Mouse (Mus musculus) lung, postnatal 4 days (tissue): Measurements from ENCODE around the gene Chm.
A peak's percentile ranks its signal among the peaks of the same experiment; 100 is the strongest.
"Not testable (repeated sequence)": the region's sequence is repeated elsewhere in the genome, so short reads cannot be mapped to it uniquely, and the experiment has no call there.

Experiments
- DNase-seq, 2 experiments: peaks; one replicate each; pipeline ENCODE4 v3.0.0; 2021

The Chm gene

DNA sequence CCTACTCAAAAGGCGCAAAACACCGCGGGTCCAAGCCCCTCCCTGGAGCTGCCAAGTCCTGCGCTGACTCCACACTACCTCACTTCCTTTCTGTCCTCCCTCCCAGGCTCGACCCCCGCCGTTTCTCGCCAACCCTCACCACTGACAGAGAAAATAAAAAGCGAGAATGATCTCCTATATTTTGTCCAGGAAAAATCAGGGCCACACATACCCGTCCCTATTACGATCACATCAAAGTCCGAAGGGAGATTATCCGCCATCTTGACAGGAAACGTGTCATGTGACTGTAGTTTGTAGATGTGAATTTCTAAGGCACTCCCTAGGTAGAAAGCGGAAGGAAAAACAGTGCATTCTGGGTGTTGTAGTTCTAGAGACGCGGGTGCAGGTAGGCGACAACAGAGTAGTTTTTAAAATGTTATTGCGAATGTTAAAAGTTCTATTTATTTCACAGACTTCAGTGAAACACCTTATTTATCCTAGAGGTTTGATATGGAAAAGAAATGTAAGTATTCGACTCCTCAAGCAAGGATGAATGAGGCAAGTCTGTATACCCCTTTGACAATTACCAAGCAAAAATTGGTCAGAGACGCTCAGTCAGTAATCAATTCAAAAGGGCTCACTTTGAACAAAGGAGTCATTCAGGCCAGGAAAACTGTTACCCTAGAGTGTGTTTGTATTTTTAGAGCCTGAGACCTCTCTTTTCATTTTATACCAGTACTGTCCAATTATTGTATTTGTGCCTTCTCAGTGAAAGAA lies at the start of gene Chm:
TSS of gene Chm (minus strand) at position 288 of the 756 bp plus-strand sequence.
- peak; percentile 22 to 53 for DNase-seq

DNA sequence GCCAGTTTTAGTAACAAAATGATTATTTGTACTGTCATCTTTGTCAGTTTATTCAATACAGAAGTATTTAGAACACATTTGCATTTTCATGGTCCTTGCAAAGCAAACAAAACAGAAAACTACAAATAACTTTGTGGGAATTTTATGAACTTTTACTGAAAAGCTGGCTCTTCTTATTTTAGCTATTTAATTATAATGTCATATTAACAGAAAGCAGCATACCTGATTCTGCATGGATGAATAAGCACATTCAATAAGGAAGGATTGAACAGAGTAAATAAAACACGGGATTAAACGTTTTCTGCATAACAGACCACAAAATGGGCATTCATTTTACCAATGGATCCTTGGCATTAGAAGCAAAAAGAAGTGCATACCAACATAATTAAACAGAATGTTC lies 8.6 kb upstream of the Chm start:
- no peak for DNase-seq

DNA sequence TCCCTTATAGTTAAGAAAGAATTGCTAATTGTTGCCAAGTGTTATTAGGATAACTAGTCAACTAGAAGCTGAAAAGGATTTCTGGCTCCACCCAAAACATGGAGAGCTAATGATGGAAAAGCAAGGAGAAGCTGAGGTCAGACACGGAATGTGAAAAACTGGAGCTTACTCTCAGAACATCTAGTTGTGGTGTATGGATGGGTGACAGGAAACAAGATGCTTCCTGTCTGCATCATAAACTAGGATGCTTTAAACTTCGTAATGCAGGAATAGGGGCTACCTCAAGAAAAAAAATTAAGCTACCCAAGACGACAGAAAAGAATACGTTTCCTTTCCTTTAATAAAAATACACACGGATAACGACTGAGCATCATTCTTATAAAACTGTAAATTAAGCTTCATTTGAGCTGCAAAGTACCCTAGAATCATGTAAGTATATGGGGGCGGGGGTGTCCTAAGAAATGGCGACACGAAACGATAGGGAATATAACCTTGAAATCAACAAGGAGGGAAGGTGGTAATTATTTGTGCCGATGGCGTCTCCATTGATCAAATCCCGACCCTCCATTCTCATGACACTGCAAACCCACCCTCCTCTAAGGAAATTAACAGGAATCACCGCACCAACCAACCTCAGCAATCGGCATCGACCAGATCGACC lies 618 bp downstream of the Chm start:
- no peak for DNase-seq

DNA sequence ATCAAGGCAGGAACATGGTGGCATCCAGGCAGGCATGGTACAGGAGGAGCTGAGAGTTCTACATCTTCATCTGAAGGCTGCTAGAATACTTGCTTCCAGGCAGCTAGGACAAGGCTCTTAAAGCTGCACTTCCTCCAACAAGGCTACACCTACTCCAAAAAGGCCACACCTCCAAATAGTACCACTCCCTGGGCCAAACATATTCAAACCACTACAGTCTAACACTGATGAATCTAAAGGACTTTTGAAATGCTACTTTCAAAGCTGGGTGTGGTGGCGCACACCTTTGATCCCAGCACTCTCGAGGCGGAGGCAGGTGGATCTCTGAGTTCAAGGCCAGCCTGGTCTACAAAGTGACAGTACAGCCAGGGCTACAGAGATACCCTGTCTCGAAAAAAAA lies 4.5 kb downstream of the Chm start:
- not testable (repeated sequence) for DNase-seq

DNA sequence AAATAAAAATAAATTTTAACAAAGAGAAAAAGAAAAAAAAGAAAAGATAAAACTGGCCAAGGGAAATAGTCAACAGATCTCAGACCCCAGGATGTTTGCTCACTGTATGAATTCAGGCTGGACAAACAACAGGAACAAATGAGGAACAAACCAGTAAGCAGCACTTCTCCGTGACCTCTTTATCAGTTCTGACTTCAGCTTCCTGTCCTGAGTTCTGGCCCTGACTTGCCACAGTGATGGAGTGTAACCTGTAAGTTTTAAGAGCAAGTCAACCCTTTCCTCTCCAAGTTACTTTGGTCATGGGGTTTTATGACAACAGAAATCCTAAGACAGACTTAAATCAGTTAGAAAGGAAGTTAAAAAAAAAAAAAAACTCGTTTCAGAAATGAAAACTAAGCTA lies 12.6 kb downstream of the Chm start:
- DNase-seq, result no peak

DNA sequence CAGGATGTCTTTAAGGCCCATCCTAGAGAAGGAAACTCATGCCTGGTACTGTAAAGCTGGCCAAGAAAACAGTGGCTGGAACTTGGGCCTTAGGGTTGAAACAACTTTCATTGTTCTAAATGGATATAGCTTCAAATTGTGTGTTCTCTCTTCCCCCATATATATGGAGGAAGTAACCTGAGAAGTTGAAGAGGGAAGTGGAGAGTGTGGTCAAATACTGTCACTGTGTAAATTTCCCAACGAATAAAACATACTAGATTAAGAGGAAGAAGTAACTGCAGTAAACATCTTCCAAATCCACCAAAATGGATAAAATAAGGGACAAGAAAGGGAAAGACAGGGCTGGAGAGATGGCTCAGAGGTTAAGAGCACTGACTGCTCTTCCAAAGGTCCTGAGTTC lies 13.0 kb downstream of the Chm start:
- DNase-seq, result no peak

DNA sequence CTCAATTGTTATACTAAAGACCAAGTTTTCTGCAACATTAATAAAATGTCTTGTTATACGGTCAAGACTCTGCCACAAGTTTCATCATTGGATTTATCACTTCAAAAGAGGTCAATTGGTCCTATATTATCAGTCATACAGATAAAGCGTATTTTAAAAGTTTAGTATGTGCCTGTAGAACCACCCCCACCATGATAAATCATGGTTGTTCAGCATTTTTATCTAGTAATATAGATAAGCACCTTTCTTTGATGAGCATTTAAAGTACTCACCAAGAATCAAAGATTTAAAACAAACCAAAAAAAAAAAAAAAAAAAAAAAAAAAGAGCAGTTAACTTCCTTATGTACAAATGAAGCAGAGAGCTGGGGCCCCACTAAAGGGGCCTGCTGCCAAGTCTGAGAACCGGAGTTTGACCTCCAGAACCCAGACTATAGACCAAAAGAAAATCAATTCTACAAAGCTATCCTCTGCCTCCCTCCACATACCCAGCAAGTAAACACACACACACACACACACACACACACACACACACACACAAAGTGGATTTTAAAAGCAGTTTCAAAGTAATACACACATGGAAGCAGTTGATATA lies 25.0 kb downstream of the Chm start:
- DNase-seq, result no peak

DNA sequence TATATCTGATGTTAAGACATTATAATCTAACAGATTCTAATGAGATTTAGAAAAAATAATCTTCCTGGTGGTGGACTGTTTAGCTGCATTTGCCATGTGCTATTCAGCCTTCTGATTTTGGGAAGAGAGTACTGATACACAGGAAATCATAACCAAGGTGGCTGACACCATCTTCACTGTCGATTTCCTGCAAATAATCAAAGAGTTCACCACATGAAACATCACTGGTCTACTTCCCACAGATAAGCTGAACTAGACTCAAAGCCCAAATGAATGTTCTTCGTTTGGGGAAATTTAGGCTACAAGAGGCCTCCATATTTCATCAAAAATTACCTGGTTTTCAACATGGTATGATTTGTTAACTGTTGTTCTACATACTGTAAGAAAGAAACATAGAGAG lies 101.1 kb downstream of the Chm start:
- no peak for DNase-seq

DNA sequence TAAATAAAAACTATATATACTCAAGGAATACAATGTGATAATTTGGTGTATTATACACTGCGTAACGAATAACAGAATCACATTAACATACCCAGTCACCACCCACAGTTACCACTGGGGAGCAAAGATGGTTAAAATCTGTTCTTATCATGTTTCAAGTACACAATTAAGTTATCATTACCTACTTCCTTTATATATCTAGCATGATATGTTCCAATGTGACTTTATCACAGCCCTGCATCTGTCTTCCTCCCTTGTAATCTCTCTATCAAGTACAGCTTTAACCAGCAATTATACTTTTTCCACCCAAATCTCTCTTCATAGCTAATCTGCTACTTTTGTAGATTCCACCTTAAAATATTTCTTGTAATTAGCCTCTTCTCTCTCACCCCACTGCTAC lies 109.3 kb downstream of the Chm start:
- DNase-seq, result no peak

DNA sequence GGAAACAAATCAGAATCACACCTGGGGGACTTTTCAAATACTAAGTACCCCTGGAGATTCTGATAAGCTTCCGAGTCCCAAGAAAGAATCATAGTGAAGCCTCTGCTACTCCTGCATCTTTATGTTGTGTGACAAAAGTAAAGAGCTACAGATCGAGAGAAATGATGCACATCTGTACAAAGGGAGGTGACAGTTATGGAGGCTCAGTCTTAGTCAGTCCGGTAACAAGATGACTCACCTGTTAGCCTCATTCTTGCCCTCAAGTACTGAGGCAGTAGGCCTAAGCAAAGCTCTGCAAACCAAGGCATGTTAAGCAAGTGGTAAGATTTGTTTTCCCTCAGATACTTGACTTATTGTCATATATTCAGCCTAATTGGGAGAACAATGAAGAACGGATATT lies 110.5 kb downstream of the Chm start:
- DNase-seq, result no peak

DNA sequence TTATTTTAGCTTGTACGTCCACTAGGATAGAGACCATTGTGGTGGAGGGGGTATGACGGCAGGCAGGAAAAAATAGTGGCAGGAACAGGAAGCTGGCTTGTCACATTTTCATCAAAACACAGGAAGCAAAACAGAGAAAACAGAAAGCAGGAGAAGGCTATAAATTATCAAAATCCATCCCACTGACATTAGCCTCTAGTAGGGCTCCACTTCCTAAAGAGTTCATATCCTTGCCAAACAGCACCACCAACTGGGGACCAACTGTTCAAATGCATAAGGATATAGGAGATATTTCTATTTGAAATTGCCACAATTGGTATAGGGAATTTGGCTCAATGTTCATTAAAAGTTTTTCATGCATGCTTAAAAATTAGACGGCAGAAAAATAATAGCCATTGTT lies 181.7 kb downstream of the Chm start:
- DNase-seq, result no peak

DNA sequence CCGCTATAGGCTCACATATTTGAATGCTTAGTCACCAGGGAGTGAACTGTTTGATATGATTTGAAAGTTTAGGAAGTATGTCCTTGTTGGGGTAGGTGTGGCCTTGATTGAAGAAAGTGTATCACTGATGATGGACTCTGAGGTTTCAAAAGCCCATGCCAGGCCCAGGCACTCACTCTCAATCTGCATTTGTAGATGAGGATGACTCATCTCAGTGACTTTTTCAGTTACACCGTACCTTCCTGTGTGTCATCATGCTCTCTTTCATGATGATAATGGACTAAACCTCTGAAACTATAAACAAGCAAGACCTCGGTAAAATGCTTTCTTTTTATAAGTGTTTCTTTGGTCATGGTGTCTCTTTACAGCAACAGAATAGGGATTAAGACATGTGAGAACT lies 183.1 kb downstream of the Chm start:
- DNase-seq, result no peak
